Mouse (Mus musculus): ENCODE measurements around the gene Rfxap.
A peak's percentile ranks its signal among the peaks of the same experiment; 100 is the strongest.
"Not testable (repeated sequence)": the region's sequence is repeated elsewhere in the genome, so short reads cannot be mapped to it uniquely, and the experiment has no call there.

Gene Rfxap

DNA sequence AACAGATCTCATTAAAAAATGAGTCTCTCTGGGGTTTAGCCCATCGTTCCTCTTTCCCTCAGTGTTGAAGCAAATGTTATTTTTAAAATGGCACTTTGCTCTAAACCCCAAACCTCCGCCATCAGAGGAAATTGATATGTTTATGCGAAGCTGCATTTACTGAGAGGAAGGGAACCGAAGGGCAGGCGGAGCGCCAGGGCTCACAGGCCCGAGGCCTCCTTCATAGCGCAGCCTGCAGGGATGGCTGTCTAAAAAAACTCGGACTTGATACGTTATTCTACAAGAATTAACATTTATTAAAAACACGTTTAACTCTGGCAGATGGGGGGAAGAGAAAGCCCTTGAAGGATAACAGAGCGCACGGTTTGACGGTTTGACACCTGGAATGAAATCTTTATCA, 41.6 kb downstream of the Rfxap start:
- DNase-seq (ENCODE audit: low spot score): no peak

DNA sequence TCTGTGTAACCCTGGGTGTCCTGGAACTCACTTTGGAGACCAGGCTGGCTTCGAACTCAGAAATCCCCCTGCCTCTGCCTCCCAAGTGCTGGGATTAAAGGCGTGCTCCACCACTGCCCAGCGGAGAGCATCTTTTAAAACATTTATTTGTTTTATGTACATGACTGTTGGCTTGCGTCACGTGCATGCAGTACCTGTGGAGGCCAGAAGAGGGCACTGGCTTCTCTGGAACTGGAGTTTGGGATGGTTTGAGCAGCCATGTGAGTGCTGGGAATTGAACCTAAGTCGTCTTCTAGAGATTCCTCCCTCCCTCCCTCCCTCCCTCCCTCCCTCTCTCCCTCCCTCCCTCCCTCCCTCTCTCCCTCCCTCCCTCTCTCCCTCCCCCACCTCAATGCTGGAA, 42.1 kb downstream of the Rfxap start:
- DNase-seq (ENCODE audit: low spot score): not testable (repeated sequence)

DNA sequence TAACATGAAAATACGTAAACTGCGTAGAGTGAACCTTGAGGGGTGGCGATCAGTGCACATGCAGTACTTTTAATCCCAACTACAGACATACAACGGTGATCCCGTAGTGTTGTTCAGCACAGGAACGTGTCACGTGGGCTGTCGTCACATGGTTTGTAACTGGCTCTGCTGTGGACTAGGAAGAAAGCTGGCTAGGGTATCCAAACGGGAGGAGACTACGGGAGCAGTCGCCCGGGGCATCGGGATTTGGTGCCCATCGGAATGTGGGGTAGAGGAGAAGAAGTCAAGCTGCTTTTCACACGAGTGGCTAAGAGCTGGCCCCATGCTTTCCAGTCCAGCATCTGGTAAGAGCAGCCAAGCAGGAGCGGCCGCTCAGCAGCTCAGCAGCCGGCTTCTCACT, 43.2 kb downstream of the Rfxap start:
- no peak for DNase-seq (ENCODE audit: low spot score)

DNA sequence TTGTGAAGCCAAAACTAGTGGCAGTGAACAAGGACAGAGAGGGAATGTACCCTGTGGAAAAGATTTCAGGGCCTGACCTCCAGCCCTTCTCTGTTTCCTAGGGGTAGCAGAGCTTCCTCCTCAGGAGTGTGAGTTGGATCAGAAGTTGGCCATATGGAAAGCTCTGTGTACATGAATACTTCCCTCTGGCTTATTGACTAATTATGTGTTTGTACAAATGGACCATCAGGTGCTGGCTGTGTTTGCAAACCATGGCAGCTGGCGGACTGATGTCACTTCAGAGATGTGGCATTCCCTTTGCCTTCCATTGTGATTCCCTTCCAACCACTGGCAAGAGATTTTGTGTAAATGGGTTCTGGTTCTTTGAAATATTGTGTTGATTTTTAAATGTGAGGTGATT, 46.3 kb downstream of the Rfxap start:
- no peak for DNase-seq (ENCODE audit: low spot score)

DNA sequence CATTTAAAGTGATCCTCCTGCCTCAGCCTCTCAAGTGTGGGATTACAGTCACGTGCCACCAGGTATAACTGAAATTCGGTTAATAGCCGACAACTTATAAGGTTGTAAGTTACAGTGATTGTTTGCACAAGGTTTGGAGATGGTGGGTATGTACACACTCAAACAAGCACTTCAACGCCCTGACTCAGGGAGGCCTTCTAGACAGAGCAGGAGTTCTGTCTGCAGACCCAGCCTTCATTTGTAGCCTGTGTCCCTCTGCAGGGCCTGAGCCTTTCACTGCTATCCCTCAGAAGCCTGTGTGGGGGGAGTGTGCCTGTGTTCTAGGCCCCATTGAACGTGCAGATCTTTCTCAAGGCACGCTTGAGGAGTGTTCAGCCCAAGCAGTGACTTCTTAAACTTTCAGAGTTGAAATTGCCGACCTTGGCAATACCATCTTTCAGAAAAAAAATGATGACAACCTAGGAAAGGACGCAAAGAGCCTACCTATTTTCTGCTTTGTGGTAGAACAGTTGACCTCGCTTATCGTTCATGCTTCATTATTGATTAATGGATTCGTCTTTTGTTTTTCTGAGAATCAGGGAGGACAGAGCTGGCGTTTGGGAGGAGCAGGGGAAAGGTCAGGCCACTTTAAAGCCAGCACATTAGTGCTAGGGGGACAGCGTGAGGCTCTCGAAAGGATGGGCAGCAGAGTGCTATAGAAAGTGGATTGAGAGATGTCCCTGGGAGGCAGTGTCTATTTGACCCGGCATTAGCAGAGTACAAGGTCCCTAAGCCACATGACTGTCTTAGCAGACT, 47.1 kb downstream of the Rfxap start:
- no peak for DNase-seq (ENCODE audit: low spot score)

DNA sequence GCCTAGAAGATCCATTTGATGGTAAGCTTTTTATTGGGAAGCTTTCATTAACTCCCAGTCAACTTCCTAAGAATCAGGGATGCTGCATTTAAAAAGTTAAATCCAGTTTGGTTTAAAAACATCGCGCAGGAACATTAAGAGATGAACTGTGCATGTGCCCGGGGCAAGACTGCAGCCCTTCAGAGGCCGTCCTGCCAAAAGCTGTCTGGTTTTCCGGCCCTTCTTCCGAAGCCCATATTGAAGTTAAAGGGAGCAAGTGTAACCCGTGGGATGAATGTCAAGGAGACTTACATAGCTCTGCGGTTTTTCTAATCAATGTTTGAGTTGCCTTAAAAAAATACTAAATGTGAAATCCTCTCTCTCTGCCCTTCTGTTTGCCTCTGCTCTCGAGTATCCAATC, 48.4 kb downstream of the Rfxap start:
- no peak for DNase-seq (ENCODE audit: low spot score)

DNA sequence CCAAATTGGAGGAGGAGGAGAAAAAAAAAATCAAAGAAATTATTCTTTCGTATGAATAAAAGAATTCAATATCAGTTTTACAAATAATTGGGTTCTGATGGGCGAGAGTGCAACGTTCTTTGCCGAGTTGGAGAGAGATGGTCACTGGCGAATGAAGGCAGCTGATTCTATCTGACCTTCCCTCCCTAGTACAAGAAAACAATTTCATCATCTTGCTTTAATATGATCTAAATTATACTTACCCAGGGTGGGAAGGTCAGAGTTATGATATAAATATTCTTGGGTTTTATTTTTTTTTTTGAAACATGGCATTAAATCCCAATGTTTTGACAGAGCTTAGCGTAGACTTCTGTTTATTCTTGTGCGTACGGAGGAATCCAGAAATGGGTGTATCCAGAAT, 50.1 kb downstream of the Rfxap start:
- no peak for DNase-seq (ENCODE audit: low spot score)

DNA sequence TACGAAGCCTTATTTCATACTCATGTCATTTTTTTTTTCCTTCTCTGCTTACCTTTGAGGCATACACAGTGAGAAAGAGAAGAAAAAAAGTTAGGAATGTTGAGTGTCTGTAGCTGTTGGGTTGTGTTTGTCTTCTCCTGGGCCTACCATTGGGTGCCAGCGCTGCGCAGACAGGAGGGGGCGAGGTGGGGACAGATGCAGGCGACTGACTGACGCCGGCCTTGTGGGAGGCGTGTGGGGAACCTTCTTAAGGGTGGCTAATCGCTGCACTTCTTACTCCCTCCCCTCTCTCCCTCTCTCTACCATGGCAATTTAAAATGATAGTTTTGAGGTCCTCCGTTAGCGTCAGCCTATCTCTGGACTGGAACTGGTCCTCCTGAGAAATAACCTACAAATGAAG, 51.5 kb downstream of the Rfxap start:
- DNase-seq (ENCODE audit: low spot score): no peak

DNA sequence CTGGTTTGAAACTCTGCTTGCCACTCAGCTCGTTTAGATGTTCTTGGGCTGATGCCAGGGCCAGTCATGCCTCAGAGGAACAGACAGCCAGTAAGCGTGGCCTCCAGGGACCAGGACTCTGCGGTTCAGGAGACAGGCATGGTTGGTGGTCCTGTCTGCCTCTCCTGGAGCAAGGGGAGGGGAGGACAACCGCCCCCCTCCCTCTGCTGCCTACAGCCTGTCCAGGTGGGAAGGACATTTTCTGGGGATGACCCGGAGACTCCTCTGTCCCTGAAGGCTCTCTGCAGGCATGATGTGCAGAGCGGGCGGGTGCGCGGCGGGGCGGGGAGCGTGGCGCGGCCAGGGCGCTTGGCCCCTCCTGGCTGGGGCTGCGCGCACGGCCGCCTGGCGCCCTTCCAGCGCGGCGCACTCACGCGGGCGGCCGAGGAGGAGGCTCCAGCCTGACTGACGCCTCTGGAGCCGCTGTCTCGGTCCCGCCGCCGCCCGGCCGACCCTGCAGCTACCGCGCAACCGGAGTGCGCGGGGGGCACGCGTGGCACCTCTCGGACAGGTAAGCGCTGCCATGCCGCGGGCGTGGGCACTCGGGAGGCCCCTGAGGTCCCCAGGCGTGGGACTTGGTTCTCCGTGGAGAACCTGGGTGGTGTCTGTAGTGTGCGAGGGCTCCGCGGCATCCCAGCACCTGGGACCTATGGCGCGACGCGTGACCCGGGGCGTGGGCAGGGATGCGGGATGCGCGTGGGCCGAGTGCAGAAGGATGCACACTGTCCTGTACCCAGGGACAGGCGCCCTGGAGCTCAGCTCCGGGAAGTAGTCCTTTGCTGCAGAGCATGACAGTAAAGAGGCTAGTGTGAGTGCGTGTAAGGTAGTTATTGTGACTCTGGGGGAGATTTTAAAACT, 52.2 kb downstream of the Rfxap start, which contains the start of gene Smad9:
Gene Smad9, plus strand, starts transcription at position 438 of the 897 bp plus-strand sequence.
- peak; percentile 45 for DNase-seq (ENCODE audit: low spot score)

DNA sequence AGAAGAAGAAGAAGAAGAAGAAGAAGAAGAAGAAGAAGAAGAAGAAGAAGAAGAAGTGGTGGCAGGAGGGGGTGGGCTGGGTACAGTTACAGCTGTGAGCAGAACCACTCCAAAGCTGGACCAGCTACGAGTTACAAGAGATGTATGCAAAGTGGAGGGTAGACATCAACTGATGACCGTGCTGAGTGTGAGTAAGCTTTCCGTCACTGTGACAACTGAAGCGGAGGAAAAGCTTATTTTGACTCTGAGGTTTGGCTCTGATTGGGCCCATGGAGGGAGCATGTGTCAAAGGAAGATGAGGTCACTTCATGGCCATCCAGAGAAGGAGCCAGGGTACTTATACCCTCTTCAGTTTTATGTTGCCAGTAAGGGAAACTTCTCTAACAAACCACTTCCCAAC, 54.2 kb downstream of the Rfxap start:
- no peak for DNase-seq (ENCODE audit: low spot score)

Measured in ovary, postnatal 14 days (tissue).